Mouse (Mus musculus): Measurements from ENCODE around the gene Slc41a2.

Slc41a2 gene

DNA sequence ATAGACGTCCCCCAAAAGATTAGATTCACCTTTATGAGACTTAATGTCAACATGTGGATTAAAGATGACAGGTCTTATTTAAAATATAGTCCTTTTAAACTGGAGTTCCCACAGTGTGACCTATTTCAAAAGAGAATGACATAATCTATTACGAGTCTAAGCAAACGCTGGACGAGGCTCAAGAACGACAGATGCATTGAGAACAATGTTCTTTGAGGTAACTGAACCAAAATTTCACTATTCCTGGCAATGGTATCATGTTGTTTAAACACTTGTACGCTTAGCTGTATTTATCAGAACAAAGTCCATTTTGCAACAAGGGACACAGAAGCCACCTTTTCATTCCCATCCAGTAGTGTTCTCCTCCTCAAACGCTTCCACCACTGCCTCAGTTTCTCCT lies 27.3 kb downstream of the Slc41a2 start:
- no peak for DNase-seq (ENCODE audit: low read depth)

DNA sequence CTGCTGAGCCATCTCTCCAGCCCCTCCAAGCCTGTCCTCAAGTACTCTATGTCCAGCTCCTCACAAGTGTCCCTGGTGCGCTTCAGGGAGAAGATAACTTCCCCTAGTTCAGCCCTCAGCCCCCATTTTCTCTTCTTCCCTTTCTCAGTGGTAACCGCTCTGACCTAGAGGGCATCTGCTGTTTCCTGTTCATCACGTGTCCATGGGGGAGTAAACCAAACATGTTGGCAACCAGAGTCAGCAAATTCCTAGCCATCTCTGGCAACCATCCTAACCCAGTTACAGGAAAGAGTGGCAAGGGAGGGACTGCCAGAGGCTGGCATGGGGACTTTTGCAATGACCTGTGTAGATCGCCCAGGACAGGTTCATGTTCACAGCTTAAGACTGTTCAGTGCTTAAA lies 36.0 kb downstream of the Slc41a2 start:
- no peak for DNase-seq (ENCODE audit: low read depth)

DNA sequence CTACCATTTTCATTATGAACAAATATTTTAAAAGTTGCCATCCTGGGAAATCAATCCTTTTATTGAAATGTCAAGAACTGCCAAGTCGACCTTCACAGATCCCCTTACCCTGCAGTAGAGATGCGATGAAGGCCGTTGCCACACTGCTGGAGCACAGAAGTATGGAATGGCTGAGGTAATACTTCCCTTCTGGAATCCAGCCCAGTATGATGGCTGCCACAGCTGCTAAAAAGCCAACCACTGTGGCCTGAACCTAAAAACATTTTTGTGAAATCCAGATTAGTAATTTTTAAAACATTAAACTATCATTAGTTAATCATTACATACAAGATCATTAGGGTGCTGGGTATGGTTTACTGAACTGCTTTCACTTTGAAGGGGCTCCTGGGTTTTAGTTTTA lies 36.6 kb downstream of the Slc41a2 start:
- DNase-seq (ENCODE audit: low read depth), result no peak

DNA sequence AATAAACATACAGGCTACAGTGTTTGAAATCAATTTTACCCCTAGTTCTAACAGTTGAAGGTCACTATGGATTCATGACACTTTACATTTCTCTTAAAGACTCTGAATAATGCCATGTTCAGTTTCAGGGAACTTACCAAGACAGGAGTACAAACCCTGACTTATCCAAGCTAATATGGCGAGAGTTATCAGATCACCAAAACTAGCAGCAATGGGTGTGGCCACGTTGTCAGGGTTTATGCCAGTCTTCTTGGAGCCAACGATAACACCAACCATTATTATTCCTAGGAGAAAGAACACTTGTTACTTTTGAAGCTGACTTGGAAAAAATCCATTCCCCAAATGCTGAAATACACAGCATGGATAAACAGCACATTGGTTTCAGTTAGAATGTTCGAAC lies 40.7 kb downstream of the Slc41a2 start:
- DNase-seq (ENCODE audit: low read depth), result peak; percentile 48

DNA sequence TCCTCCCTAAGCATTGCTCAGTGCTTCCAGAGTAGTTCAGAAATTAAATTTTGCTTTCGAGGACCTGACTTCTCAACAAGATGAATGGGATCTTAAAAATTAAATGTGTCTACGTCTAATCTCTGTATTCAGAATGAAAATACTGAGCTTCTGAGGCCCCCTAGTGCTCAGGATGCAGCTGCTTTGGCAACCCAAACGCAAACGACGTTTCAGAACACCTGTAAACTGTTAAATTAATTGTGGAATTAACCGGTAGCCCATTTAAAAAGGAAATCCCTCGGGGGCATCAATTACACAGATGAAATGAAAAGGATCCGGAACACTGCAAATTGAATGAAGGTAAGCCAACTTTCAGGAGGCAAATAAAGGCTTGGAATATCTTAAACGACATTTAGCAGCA lies 42.9 kb downstream of the Slc41a2 start:
- DNase-seq (ENCODE audit: low read depth), result no peak

DNA sequence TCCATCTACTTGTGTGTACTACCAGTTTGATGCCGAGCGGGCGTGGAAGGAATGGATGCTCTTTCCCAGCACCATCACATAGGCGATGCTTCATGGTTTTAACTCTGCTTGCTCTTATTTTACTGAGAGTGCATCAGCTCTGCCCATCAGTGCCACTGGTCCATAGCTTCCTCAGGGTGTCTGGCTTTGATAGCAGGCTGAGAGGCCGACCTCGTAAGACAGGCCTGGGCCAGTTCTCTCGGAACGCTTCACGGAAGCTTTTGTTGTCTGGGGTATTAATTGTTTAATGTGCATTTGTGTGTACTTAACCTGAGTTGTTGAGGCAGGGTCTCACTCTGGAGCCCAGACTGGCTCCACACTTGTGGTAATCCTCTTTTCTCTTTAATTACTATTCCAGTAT lies 44.3 kb downstream of the Slc41a2 start:
- DNase-seq (ENCODE audit: low read depth), result no peak

DNA sequence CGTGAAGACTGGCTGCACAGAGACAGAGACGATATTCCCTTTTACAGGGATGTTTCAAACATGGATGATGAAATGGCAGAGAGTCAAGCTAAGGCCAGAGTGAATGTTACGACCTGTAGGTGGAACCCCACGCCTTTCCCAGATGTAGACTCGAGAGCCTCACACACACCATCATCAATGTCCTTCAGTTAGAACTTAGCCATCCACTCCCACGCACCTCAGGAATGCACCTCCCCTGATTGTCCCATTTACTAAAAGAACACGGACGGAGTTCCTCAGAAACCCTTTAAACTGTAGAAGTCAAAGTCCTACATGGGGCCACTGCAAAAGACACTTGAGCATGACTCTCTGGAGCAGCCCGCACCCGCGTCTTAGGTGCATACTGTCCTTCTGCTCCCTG lies 46.0 kb downstream of the Slc41a2 start:
- no peak for DNase-seq (ENCODE audit: low read depth)

DNA sequence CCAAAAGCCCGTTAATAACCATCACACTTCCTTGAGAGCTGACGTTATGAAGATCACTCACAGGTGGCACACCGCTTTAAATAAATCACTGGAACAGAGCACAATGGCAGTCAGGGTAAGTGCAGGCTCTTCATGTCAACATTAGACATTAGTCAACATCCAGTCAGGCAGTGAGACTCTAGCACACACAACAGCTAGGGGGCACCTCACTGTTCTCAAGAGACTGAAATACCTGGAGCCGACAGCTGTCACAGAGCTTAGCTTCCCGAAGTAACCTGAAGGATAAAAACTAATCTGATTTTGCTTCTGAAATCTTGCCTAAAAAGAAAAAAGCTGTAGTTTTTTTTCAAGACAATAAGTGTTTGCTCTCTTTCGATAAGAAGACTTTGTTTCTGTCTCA lies 49.9 kb downstream of the Slc41a2 start:
- no peak for DNase-seq (ENCODE audit: low read depth)

DNA sequence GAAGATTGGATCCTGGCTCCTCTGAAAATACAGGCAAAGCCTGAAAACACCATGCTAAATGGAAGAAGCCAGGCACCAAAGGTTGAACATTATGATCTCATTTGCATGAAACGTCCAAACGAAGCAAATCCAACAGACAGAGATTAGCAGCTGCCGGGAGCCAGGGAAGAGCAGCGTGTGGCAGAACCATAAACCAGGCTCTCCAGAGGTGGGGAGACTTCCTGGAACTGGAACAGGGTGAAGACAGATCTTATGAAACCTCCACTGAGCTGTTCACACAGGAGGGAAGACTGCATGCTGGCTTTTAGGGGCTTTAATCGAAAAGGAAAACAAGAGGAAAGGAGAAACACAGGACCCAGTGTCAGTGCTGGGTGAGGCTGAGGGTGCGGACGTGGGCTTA lies 51.3 kb downstream of the Slc41a2 start:
- no peak for DNase-seq (ENCODE audit: low read depth)

DNA sequence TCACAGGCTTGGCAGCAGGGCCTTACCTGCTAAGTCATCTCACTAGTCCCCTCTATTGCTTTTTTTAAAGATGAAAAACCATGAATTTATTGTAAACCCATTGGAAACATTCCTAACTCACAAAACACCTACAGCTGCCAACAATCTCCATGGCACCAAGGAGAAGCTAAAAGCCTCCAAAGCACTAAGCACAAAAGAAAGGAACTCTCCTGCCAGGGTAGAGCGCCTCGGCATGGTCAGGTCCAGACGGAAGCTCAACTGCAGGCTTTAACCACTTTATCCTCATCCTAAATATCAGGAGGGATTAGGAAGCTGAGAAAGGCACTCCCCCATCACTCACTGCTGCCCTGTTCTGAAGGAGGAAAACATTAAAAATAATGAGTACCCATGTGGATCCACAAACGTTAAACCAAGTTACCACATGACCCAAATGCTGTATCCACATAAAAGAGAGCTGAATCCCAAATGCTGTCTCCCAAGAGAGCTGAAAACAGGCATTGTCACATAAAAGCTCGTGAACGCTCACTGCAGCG lies 51.9 kb downstream of the Slc41a2 start:
- DNase-seq (ENCODE audit: low read depth), result no peak

DNA sequence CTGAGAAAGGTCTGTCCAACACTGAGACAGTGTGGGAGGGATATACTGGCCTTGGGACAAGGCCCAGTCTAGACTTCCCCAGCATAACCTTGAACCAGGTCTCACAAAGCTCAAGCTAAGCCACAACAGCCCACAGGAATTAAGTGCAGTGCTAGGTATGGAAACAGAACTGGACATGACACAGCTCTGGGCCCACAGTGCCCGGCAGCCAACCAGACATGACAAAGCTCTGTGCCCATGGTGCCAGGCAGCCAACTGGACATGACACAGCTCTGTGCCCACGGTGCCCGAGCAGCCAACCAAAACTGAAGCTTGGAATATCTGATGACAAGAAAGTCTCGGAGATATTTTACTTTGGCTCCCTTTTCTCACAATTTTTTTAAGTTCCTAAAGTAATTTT lies 52.8 kb downstream of the Slc41a2 start:
- no peak for DNase-seq (ENCODE audit: low read depth)

DNA sequence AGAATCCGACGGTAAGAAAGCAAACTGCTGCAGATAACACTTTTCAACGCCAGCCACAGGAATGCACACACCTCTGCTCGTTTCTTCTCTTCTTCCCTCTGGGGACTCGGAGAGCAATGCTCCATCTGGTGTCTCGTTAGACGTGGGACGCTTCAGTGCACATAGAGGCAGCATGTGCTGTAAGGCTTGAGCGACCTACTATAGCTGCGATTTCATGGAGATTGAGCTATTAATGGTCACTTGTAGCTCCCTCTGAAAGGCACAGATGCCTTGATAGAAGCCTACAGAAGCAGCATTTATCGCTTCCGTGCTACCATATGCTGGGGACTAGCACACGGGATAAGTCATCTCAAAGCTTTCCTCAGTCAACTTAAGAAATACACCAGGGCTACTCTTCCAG lies 71.0 kb downstream of the Slc41a2 start:
- no peak for DNase-seq (ENCODE audit: low read depth)

DNA sequence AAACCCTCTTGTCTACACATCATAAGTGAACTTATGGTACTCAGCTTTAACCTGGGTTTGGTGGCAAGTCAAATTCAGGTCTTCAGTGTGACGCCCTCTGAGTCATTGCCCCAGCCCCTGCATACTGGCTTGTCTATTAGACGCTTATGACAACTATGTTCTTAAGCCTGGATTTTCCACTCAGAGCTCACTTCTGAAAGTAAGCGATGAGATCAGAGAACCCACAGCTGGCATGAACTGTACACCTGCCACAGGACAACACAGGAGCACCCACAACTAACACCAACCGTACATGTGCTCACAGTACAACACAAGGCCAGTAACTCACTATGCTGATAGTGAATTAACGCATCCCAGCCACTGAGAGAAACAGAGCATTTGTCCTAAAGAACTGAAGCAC lies 71.4 kb downstream of the Slc41a2 start:
- no peak for DNase-seq (ENCODE audit: low read depth)

DNA sequence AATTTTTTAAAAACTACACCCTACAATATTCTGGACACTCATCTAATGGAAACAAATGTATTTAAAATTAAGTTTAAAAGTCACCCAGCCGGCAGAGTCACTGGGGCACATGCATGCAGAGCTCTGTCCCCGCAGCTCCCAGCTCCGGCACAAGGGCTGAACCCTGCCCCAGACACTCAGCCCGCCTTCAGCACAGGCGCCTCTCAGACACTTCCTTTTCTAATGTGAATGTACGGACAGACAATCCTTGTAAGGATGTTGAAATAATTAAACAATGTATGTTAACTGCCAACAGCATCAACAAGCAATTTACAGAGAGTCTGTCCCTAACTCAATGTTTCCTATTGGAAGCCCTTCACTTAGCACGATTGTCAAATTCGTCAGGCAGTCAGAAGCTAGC lies 73.0 kb downstream of the Slc41a2 start:
- no peak for DNase-seq (ENCODE audit: low read depth)

DNA sequence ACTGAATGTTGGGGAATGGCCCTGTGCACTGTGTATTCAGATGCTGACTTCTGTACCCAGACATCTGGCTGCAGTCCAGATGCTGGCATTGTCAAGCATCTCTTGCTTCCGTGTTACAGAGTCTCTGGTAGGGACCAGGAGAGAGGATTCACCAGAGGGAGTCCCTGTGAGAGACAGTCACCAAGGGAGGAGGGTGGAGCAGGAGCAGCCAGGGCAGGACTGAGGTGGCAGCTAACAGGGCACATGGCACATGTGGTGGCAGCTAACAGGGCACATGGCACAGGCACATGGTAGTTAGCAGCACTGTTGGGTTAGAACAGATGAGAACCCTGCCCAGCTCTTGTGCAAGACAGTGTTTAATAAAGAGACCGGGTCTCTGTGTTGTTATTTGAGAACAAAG lies 73.6 kb downstream of the Slc41a2 start:
- DNase-seq (ENCODE audit: low read depth), result no peak

DNA sequence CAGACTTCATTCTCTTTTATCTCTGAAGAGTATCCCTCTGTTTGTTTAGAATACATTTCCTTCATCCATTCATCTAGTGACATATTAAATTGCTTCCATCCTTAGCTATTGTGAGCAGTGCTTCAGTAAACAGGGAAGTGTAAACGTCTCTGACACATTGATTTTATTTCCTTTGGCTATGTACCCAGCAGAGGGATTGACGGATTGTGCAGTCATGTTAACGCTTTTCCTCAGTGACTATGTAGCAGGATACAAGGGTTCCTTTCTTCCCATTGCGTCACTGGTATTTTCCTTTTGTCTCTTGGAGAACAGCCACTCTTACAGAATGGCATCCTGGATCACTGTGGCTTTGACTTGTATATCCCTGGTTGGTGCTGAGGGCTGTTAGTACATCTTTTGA lies 76.4 kb downstream of the Slc41a2 start:
- DNase-seq (ENCODE audit: low read depth), result no peak

DNA sequence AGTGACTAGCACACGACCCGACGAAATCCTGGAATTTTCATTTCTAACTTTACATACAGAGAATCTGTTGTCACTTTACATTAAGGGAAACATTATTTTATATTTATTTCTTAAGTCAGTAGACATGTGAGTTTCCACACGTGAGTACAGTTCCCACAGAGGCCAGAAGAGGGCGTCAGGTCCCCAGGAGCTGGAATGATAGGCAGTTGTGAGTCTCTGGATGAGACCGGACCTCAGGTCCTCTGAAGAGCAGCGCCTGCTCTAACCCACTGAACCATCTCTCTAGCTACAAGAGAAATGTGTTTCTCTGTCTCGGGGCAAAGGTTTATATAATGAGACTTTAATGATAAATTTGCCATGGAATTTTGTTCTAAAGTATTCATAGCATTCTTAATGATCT lies 86.3 kb downstream of the Slc41a2 start:
- DNase-seq (ENCODE audit: low read depth), result peak; percentile 16

DNA sequence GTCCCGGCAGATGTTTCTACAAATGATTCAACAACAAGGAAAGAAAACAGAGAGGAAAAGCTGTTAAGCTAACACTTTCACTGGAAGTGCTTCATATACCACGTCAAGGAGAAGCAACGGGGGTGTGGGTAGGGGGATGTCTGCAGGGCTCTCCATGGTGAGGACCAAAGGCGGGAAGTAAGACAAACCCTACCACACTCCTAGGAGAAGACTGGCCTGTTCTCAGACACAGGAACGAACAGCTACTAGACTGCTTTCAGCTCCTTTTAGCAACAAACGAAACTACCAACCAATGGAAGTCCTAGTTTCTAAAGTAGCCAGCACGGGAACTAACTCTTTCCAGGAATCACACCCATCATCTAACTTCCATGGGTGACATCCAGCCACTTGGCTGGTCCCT lies 89.6 kb downstream of the Slc41a2 start:
- DNase-seq (ENCODE audit: low read depth), result no peak

DNA sequence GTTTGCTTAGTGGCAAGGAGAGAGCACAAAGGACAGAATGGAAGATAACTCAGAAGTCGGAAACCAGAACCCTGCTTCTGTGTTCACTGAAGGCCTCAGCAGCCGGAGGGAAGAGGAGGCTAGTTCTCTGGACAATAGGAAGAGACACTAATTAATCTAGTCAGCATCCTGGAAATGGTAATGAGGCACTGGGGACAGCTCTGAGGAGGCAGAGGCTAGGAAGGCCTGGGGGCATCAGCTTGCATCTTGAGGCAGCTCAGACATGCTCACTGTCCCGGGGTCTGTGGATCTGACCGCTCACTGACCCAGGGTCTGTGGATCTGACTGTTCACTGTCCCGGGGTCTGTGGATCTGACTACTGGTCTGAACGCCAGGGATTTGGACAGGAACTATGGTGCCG lies 92.0 kb downstream of the Slc41a2 start:
- no peak for DNase-seq (ENCODE audit: low read depth)

DNA sequence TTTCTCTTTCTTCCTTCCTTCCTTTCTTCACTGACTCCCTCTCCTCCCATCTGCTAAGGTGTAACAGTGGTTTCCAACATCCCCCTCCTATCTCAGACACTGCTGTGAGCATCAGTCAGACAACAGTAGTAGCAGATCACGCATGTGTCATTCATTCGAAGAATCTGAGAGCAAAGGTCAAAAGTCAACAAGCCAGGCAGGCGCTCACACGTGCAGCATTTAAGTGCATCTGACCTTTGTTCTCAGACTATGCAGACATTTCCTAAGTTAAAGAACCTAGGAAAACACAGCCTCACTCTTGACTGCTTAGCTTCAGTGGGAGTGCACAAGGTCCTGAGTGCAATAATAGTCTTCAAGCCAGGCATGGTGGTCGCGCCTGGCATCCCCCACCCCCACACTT lies 93.6 kb downstream of the Slc41a2 start:
- no peak for DNase-seq (ENCODE audit: low read depth)

DNA sequence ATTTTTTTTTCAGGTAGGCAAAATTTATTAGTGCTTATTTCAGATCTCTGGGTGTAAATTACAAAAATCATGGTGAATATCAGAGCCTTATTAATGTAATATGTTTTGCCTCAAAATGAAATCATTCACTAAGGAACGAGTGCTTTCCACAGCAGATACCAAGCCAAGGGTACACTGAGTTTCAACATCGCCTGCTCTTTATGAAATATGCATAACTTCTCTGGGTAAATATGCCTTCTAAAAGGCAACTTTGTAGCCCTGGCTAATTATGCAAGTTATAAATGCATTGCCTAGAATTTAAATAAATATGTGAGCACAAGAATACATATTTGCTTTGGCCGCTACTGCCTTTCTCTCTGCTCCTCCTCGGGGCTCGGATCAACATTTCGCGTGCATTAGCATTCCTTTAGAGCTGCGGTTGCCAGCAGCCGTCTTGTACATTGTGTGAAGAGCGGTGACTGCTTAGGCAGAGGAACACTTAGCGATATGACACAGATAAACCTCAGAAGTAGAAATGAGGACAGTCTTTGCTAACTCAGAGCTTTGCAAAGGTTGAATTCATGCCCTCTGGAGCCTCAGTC lies 95.5 kb downstream of the Slc41a2 start:
- DNase-seq (ENCODE audit: low read depth), result no peak

DNA sequence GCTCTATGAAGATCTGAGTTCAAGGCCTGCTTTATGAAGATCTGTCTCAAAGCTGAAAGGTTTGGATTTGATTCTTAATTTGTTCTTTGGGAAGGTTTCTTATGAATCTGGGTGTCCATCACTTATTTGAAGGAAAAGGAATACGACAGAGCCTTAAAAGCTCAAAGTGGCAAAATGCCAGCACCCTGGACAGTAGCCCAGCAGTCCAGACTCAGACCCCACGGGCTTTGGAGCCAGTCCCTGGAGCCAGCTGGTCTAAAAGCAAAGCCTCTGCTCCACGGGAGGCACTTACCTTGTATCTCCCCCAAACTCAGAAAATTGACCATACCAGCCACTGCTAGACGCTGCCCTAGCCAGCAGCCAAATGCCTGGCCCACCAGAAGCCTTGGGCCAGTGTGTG lies 103.3 kb downstream of the Slc41a2 start:
- no peak for DNase-seq (ENCODE audit: low read depth)

DNA sequence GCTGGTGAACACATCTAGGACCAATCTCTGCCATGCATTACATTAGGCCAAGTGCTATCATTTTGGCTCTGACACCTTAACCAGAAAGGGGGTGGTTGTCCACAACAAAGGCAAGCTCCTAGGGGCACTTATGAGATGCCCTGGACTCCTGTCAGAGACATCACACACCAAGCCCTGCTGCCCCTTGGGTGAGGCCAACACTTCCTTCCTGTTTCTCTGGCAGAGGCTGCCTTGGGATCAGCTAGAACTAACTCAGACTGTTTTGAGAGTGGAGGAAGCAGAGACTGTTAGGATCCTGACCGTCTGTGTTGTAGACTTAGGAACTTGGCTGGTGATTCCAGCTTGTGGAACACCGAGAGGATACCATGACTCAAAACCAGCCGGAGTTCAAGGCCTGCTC lies 103.7 kb downstream of the Slc41a2 start:
- DNase-seq (ENCODE audit: low read depth), result no peak

DNA sequence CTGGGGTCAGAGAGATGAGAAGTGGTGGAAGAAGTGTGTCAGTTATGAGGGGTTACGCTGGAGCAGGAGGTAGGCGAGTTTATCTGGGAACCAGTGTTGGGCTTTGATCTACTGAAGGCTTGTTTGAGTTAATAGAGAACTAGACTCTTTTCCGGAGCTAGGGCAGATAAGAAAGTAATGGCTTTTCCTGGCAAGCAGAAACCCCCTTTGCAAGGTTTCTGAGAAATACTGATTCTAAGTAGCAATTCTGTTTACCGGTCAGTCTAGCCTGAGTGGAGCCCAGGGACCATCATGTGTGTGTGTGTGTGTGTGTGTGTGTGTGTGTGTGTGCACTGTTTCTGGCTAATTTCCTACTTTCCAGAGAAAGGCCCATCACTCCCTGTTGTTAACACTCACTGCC lies 109.1 kb downstream of the Slc41a2 start:
- no peak for DNase-seq (ENCODE audit: low read depth)

DNA sequence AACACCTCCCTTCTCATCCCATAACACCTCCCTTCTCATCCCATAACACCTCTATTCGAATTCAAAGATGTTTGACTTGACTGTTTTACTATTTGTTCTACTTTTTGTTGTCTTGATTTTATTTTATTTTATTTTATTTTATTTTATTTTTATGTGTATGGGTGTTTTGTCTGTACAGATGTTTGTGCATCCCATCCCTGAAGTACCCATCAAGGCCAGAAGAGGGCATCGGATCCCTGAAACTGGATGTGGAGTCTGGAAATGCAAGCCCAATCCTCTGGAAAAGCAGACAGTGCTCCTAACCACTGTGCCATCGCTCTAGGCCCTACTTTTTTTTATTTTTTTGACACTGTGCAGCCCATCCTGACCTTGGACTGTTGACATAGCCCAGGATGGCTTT lies 112.7 kb downstream of the Slc41a2 start:
- DNase-seq (ENCODE audit: low read depth), result no peak

All from c-Kit-positive CD71-positive TER-119-negative erythroid progenitor cells, embryonic 14.5 days (primary cell).